14 mouse cellular contexts compared by ENCODE assay signal in the genomic region with DNA sequence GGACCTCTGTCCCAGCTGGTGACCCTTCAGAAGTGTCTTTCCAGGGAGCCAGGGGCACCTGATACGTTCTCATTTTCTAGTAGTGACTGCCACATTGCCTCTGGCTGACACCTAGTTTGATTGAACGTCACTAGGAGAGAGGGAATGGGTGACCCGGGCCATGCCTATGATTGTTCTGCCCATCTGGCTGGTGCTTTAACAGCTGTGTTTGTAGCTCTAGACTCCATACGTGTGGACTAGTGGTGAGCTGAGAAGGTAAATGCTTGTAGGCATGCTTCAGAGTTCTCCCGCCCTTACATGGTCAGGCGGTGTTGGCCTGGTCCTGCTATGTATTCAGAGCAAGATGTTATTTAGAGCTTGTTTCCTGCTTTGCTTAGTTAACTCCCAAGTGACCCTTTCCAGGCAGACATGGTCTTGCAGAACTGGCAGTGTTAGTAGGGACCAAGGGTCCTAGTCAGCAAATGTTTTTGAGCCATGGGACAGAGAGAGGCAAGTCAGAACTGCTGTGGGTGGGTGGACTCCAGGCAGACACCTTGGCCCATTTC. TPM values are rescaled to one million over a fixed set of nuclear protein-coding genes. Genes with fewer than 3 reads are reported as not detected.
DNase-seq lines count a peak whose midpoint lies in the region; ATAC-seq and TF ChIP-seq lines count a peak whose summit lies in the region.
"Had no signal": no experiment of that assay in that cellular context is flagged by ENCODE, and none has a peak within 500 bp of the region (broad histone marks: within the 10 kb centered on the region; RNA-seq: fewer than 3 reads in every experiment).

No protein-coding gene starts in this region.

- no peak overlapping the region for H3K4me3 ChIP-seq in hindbrain, embryonic 10.5 days
- H3K4me3 ChIP-seq in hindbrain, postnatal 0 days (ENCODE audit: low read length): no peak overlapping the region
- H3K4me3 ChIP-seq in lung, postnatal 0 days (ENCODE audit: low read depth, low read length): no peak overlapping the region
- no peak overlapping the region for H3K4me3 ChIP-seq in heart, embryonic 14.5 days (ENCODE audit: control insufficient read depth in 1 of 2, insufficient read depth in 1 of 2, low read depth in 1 of 2, low read length in 2 of 2)
- no peak overlapping the region for H3K4me3 ChIP-seq in small intestine, adult 2 months (ENCODE audit: low read depth, low read length)
- H3K4me3 ChIP-seq: layer of hippocampus, adult 2 months; midbrain, embryonic 12.5 days had no signal

- no peak for TF ChIP-seq CTCF in hindbrain, postnatal 0 days (IDR thresholded peaks at IDR 0.05; ENCODE audit: low read depth)
- 0 out of 2 replicates have a peak, but pooled peaks have one; percentile 13 for TF ChIP-seq CTCF in lung, postnatal 0 days (IDR thresholded peaks at IDR 0.05)
- TF ChIP-seq CTCF in small intestine, adult 2 months (IDR thresholded peaks at IDR 0.05; ENCODE audit: extremely low read depth, insufficient read length, insufficient replicate concordance, low read depth, low read length): no peak

- DNase-seq in hindbrain, embryonic 10.5 days (ENCODE audit: low spot score): no peak
- DNase-seq in hindbrain, postnatal 0 days (ENCODE audit: low spot score): no peak
- peak; percentile 56 for DNase-seq in lung, postnatal 0 days (ENCODE audit: low spot score)
- DNase-seq in lung, postnatal 10 days: no peak
- DNase-seq in left cerebral cortex, postnatal 36 days (ENCODE audit: low spot score in 2 of 2): no peak
- DNase-seq: cerebellum, adult 8-10 months; liver; lung, embryonic 14.5 days; thymus, postnatal 4 days had no signal

- TF ChIP-seq POLR2A in small intestine, adult 2 months (IDR thresholded peaks at IDR 0.05; ENCODE audit: low read depth, low read length): no peak

- H3K36me3 ChIP-seq in hindbrain, embryonic 10.5 days: no peaks in the 10 kb centered on the region
- H3K36me3 ChIP-seq in hindbrain, postnatal 0 days (ENCODE audit: insufficient read depth, low read length): no peaks in the 10 kb centered on the region
- no peaks in the 10 kb centered on the region for H3K36me3 ChIP-seq in lung, postnatal 0 days (ENCODE audit: insufficient read depth, low read length)
- H3K36me3 ChIP-seq in heart, embryonic 14.5 days (ENCODE audit: control insufficient read depth, insufficient read depth, low read length): no peaks in the 10 kb centered on the region; the same call in 1 of the 2 replicates
- no peaks in the 10 kb centered on the region; the same call in 1 of the 2 replicates for H3K36me3 ChIP-seq in small intestine, adult 2 months (ENCODE audit: control insufficient read depth, insufficient read depth, low read length)
- H3K36me3 ChIP-seq: midbrain, embryonic 12.5 days had no signal

- H3K4me2 ChIP-seq in hindbrain, postnatal 0 days (ENCODE audit: low read depth, low read length): no peak overlapping the region
- H3K4me2 ChIP-seq in lung, postnatal 0 days (replicated peaks; ENCODE audit: low read depth, low read length): peak overlapping the region; percentile 84
- H3K4me2 ChIP-seq in heart, embryonic 14.5 days (ENCODE audit: low read length): peak overlapping the region; percentile 83
- H3K4me2 ChIP-seq: midbrain, embryonic 12.5 days had no signal

- no peak for ATAC-seq in hindbrain, postnatal 0 days
- ATAC-seq in lung, postnatal 0 days: no peak
- no peak for ATAC-seq in heart, embryonic 14.5 days (ENCODE audit: insufficient number of reproducible peaks, insufficient read depth, low FRiP score, low read depth)
- ATAC-seq in CD4-positive, CD25-positive, alpha-beta regulatory T cell, adult 4 months: no peak

- 76% methylated on average over 6 of the region's 6 CpGs for WGBS in hindbrain, embryonic 10.5 days
- WGBS in hindbrain, postnatal 0 days: 67% methylated on average over 6 of the region's 6 CpGs
- 38% methylated on average over 6 of the region's 6 CpGs for WGBS in lung, postnatal 0 days
- 35% methylated on average over 6 of the region's 6 CpGs for WGBS in heart, embryonic 14.5 days
- WGBS in small intestine, adult 2 months: 71% methylated on average over 6 of the region's 6 CpGs

- no peaks in the 10 kb centered on the region for H3K9me3 ChIP-seq in hindbrain, embryonic 10.5 days
- no peaks in the 10 kb centered on the region for H3K9me3 ChIP-seq in hindbrain, postnatal 0 days (ENCODE audit: low read length)
- no peaks in the 10 kb centered on the region for H3K9me3 ChIP-seq in lung, postnatal 0 days (ENCODE audit: low read length)
- no peaks in the 10 kb centered on the region for H3K9me3 ChIP-seq in heart, embryonic 14.5 days (ENCODE audit: control insufficient read depth, low read length)
- H3K9me3 ChIP-seq: midbrain, embryonic 12.5 days had no signal

- H3K27ac ChIP-seq in hindbrain, embryonic 10.5 days: peak overlapping the region; percentile 12; the same call in 1 of the 2 replicates
- no peak overlapping the region for H3K27ac ChIP-seq in hindbrain, postnatal 0 days
- no peak overlapping the region; the same call in 1 of the 2 replicates for H3K27ac ChIP-seq in lung, postnatal 0 days (ENCODE audit: low read length)
- peak overlapping the region; percentile 15 to 58 for H3K27ac ChIP-seq in heart, embryonic 14.5 days (replicated peaks in 1 of 2; ENCODE audit: control insufficient read depth in 1 of 2, insufficient read depth in 1 of 2, low read depth in 2 of 2, low read length in 2 of 2)
- H3K27ac ChIP-seq in small intestine, adult 2 months (ENCODE audit: insufficient read depth, low read depth, low read length): peak overlapping the region; percentile 26; the same call in 1 of the 2 replicates
- H3K27ac ChIP-seq: layer of hippocampus, adult 2 months; midbrain, embryonic 12.5 days had no signal

- H3K27me3 ChIP-seq in hindbrain, embryonic 10.5 days (ENCODE audit: insufficient read depth, poor library complexity, severe bottlenecking): no peaks in the 10 kb centered on the region
- no peaks in the 10 kb centered on the region for H3K27me3 ChIP-seq in hindbrain, postnatal 0 days (ENCODE audit: insufficient read depth, low read length)
- no peaks in the 10 kb centered on the region for H3K27me3 ChIP-seq in lung, postnatal 0 days (replicated peaks; ENCODE audit: insufficient read depth, low read length)
- no peaks in the 10 kb centered on the region for H3K27me3 ChIP-seq in heart, embryonic 14.5 days (ENCODE audit: control insufficient read depth, insufficient read depth, low read length)
- no peaks in the 10 kb centered on the region for H3K27me3 ChIP-seq in small intestine, adult 2 months (ENCODE audit: control insufficient read depth, insufficient read depth, low read length)
- H3K27me3 ChIP-seq: midbrain, embryonic 12.5 days had no signal

- intact Hi-C loops in left cerebral cortex, postnatal 36 days (cut with DNase I): loop anchor here (5.0 to 10.0 kb wide), 2 partner anchors 40 to 178 kb away; partner anchors contain the start of genes Lrrc27 and Stk32c

- peaks cover 43% of the 10 kb centered on the region for H3K4me1 ChIP-seq in hindbrain, embryonic 10.5 days (replicated peaks)
- H3K4me1 ChIP-seq in hindbrain, postnatal 0 days (ENCODE audit: insufficient read depth, low read length): peaks cover 36% of the 10 kb centered on the region
- H3K4me1 ChIP-seq in lung, postnatal 0 days (ENCODE audit: insufficient read depth, low read depth, low read length): peaks cover 44% of the 10 kb centered on the region
- H3K4me1 ChIP-seq in heart, embryonic 14.5 days (ENCODE audit: control insufficient read depth in 2 of 2, insufficient read depth in 2 of 2, low read length in 2 of 2): peaks cover 29 to 65% of the 10 kb centered on the region in 2 experiments
- H3K4me1 ChIP-seq in small intestine, adult 2 months (ENCODE audit: control insufficient read depth, insufficient read depth, insufficient read length, low read length): peaks cover 28% of the 10 kb centered on the region

- no peak overlapping the region for H3K9ac ChIP-seq in hindbrain, postnatal 0 days (replicated peaks; ENCODE audit: low read length)
- no peak overlapping the region for H3K9ac ChIP-seq in lung, postnatal 0 days (replicated peaks; ENCODE audit: low read depth)
- H3K9ac ChIP-seq in heart, embryonic 14.5 days (ENCODE audit: low read length): peak overlapping the region; percentile 99; the same call in 1 of the 2 replicates
- H3K9ac ChIP-seq: lung, embryonic 14.5 days; midbrain, embryonic 12.5 days had no signal

- no peak for TF ChIP-seq EP300 in lung, postnatal 0 days (IDR thresholded peaks at IDR 0.05)

RNA-seq across cellular contexts. Expression of gene Inpp5a, which starts 3.9 kb away (rescaled TPM):
- polyA plus RNA-seq in hindbrain, embryonic 10.5 days (2016; fragmentation: Nextera tagmentation; extraction: Ambion mirVana): 17.9 and 19.0 TPM in 2 replicates
- 16.6 and 17.5 TPM in 2 replicates for total RNA-seq in hindbrain, postnatal 0 days (2014; rRNA removed)
- polyA plus RNA-seq in hindbrain, postnatal 0 days (2015; fragmentation: Nextera tagmentation; extraction: Ambion mirVana): 23.6 and 25.3 TPM in 2 replicates
- polyA plus RNA-seq in lung, postnatal 0 days (2015; fragmentation: Nextera tagmentation; extraction: Ambion mirVana): 41.3 and 44.8 TPM in 2 replicates
- polyA plus RNA-seq in heart, embryonic 14.5 days (2014; fragmentation: Nextera tagmentation; extraction: Ambion mirVana): 89.9 and 93.9 TPM in 2 replicates
- 21.5 and 56.6 TPM in 2 replicates for polyA plus RNA-seq in small intestine, adult 2 months (2012; rRNA removed)
- 10 to 100 TPM in 1 of 2 experiments, 1 to 10 TPM in 1; 8.8 to 11.7 TPM for polyA plus RNA-seq in CD4-positive, CD25-positive, alpha-beta regulatory T cell, adult 4 months (2017; shearing (Covaris generic))
- total RNA-seq in left cerebral cortex, postnatal 36 days (2021): 10 to 100 TPM; 56.5 to 60.1 TPM

Comparison
In these comparisons a context has a peak if more than half of its experiments do, and no peak if none do; other contexts are left out.
1. H3K27ac ChIP-seq: peak in hindbrain, embryonic 10.5 days (single experiment), heart, embryonic 14.5 days (2 of 2) and small intestine, adult 2 months (single experiment); none in hindbrain, postnatal 0 days (single experiment) and lung, postnatal 0 days (single experiment).